Mouse (Mus musculus): ENCODE data around the gene Pvr. TPM values are rescaled to one million over a fixed set of nuclear protein-coding genes. Genes with fewer than 3 reads are reported as not detected.

The Pvr gene
- total and polyA plus RNA-seq, 2 experiments from 2014 or later, result 6.1 to 11.7 TPM

GRCm38 (mm10) chr7:19956341-19956781 is 35.4 kb upstream of the Pvr start:
- H3K4me2 ChIP-seq (ENCODE audit: low read depth, low read length), result no peak overlapping the region
- H3K9ac ChIP-seq (replicated peaks; ENCODE audit: low read length), result no peak overlapping the region
- DNase-seq (ENCODE audit: low spot score) (peak; percentile 86), ATAC-seq (0 out of 2 replicates have a peak, but pooled peaks have one; percentile 40)
- TF ChIP-seq CTCF (IDR thresholded peaks at IDR 0.05; ENCODE audit: low read depth), result peak; percentile 86
- no peaks in the 10 kb centered on the region for H3K4me1 ChIP-seq (ENCODE audit: insufficient read depth, low read length)
- no peak overlapping the region for H3K27ac ChIP-seq
- no peaks in the 10 kb centered on the region for H3K27me3 ChIP-seq (ENCODE audit: insufficient read depth, low read length)
- H3K36me3 ChIP-seq (ENCODE audit: insufficient read depth, low read length), result no peaks in the 10 kb centered on the region
- 5% methylated on average over 7 of the region's 7 CpGs for WGBS
- H3K9me3 ChIP-seq (ENCODE audit: low read length), result no peaks in the 10 kb centered on the region
- no peak overlapping the region for H3K4me3 ChIP-seq (ENCODE audit: low read length)

GRCm38 (mm10) chr7:19955861-19956260 is 34.9 kb upstream of the Pvr start:
- no peaks in the 10 kb centered on the region for H3K4me1 ChIP-seq (ENCODE audit: insufficient read depth, low read length)
- no peak overlapping the region for H3K9ac ChIP-seq (replicated peaks; ENCODE audit: low read length)
- H3K36me3 ChIP-seq (ENCODE audit: insufficient read depth, low read length), result no peaks in the 10 kb centered on the region
- ATAC-seq, result no peak
- no peak overlapping the region for H3K4me3 ChIP-seq (ENCODE audit: low read length)
- no peaks in the 10 kb centered on the region for H3K9me3 ChIP-seq (ENCODE audit: low read length)
- no peak overlapping the region for H3K27ac ChIP-seq
- no peak for DNase-seq (ENCODE audit: low spot score)
- H3K4me2 ChIP-seq (ENCODE audit: low read depth, low read length), result no peak overlapping the region
- no peaks in the 10 kb centered on the region for H3K27me3 ChIP-seq (ENCODE audit: insufficient read depth, low read length)
- no peak for TF ChIP-seq CTCF (IDR thresholded peaks at IDR 0.05; ENCODE audit: low read depth)
- 89% methylated on average over 4 of the region's 4 CpGs for WGBS

GRCm38 (mm10) chr7:19953054-19953453 is 32.1 kb upstream of the Pvr start:
- H3K9me3 ChIP-seq (ENCODE audit: low read length), result no peaks in the 10 kb centered on the region
- H3K4me1 ChIP-seq (ENCODE audit: insufficient read depth, low read length), result no peaks in the 10 kb centered on the region
- no peak overlapping the region for H3K4me2 ChIP-seq (ENCODE audit: low read depth, low read length)
- H3K9ac ChIP-seq (replicated peaks; ENCODE audit: low read length), result no peak overlapping the region
- ATAC-seq, result no peak
- no peak overlapping the region for H3K4me3 ChIP-seq (ENCODE audit: low read length)
- no peak for DNase-seq (ENCODE audit: low spot score)
- H3K36me3 ChIP-seq (ENCODE audit: insufficient read depth, low read length), result no peaks in the 10 kb centered on the region
- no peak for TF ChIP-seq CTCF (IDR thresholded peaks at IDR 0.05; ENCODE audit: low read depth)
- no peak overlapping the region for H3K27ac ChIP-seq
- 47% methylated on average over 9 of the region's 9 CpGs for WGBS
- no peaks in the 10 kb centered on the region for H3K27me3 ChIP-seq (ENCODE audit: insufficient read depth, low read length)

GRCm38 (mm10) chr7:19952320-19952986 is 31.5 kb upstream of the Pvr start:
- no peak overlapping the region for H3K4me2 ChIP-seq (ENCODE audit: low read depth, low read length)
- no peaks in the 10 kb centered on the region for H3K4me1 ChIP-seq (ENCODE audit: insufficient read depth, low read length)
- H3K9ac ChIP-seq (replicated peaks; ENCODE audit: low read length), result no peak overlapping the region
- H3K27me3 ChIP-seq (ENCODE audit: insufficient read depth, low read length), result no peaks in the 10 kb centered on the region
- DNase-seq (ENCODE audit: low spot score) (peak; percentile 2), ATAC-seq (peak; percentile 29; the same call in 1 of the 2 replicates)
- no peak overlapping the region for H3K4me3 ChIP-seq (ENCODE audit: low read length)
- H3K9me3 ChIP-seq (ENCODE audit: low read length), result no peaks in the 10 kb centered on the region
- TF ChIP-seq CTCF (IDR thresholded peaks at IDR 0.05; ENCODE audit: low read depth), result no peak
- WGBS, result 51% methylated on average over 10 of the region's 10 CpGs
- H3K36me3 ChIP-seq (ENCODE audit: insufficient read depth, low read length), result no peaks in the 10 kb centered on the region
- no peak overlapping the region for H3K27ac ChIP-seq

- no peak for ATAC-seq
- no peaks in the 10 kb centered on the region for H3K4me1 ChIP-seq (ENCODE audit: insufficient read depth, low read length)
- 54% methylated on average over 9 of the region's 9 CpGs for WGBS
- no peak within 1 kb of the TSS for H3K4me3 ChIP-seq (ENCODE audit: low read length)
- 0 out of 2 replicates have a peak within 1 kb of the TSS, but pooled peaks have one; percentile 17 for H3K9ac ChIP-seq (replicated peaks; ENCODE audit: low read length)
- no peaks in the 10 kb centered on the region for H3K36me3 ChIP-seq (ENCODE audit: insufficient read depth, low read length)
- no peak for DNase-seq (ENCODE audit: low spot score)
- no peak for TF ChIP-seq CTCF (IDR thresholded peaks at IDR 0.05; ENCODE audit: low read depth)
- H3K27me3 ChIP-seq (ENCODE audit: insufficient read depth, low read length), result no peaks in the 10 kb centered on the region
- H3K27ac ChIP-seq, result no peak within 1 kb of the TSS
- no peak within 1 kb of the TSS for H3K4me2 ChIP-seq (ENCODE audit: low read depth, low read length)
- no peaks in the 10 kb centered on the region for H3K9me3 ChIP-seq (ENCODE audit: low read length)
Observed at GRCm38 (mm10) chr7:19950589-19950988, 29.6 kb upstream of the Pvr start, which contains the start of gene Igsf23. Gene Igsf23 (minus strand): TSS chr7:19950756.

- Histone ChIP-seq H3K4me2 (ENCODE audit: low read depth, low read length) (no peak overlapping the region), H3K36me3 (ENCODE audit: insufficient read depth, low read length) (no peaks in the 10 kb centered on the region), H3K4me1 (ENCODE audit: insufficient read depth, low read length) (no peaks in the 10 kb centered on the region), H3K27ac (no peak overlapping the region), H3K9me3 (ENCODE audit: low read length) (no peaks in the 10 kb centered on the region), H3K9ac (replicated peaks; ENCODE audit: low read length) (0 out of 2 replicates have a peak overlapping the region, but pooled peaks have one; percentile 17), H3K4me3 (ENCODE audit: low read length) (no peak overlapping the region), H3K27me3 (ENCODE audit: insufficient read depth, low read length) (no peaks in the 10 kb centered on the region)
- ATAC-seq (no peak), DNase-seq (ENCODE audit: low spot score) (no peak)
- 67% methylated on average over 10 of the region's 10 CpGs for WGBS
- TF ChIP-seq CTCF (IDR thresholded peaks at IDR 0.05; ENCODE audit: low read depth), result no peak
Observed at GRCm38 (mm10) chr7:19949996-19950395, 29.0 kb upstream of the Pvr start.

GRCm38 (mm10) chr7:19948956-19949355 is 28.0 kb upstream of the Pvr start:
- ATAC-seq, result no peak

More at GRCm38 (mm10) chr7:19948956-19949355, 28.0 kb upstream of the Pvr start:
- Histone ChIP-seq H3K9me3 (ENCODE audit: low read length) (no peaks in the 10 kb centered on the region), H3K4me3 (ENCODE audit: low read length) (no peak overlapping the region), H3K4me2 (ENCODE audit: low read depth, low read length) (no peak overlapping the region), H3K4me1 (ENCODE audit: insufficient read depth, low read length) (no peaks in the 10 kb centered on the region), H3K27ac (no peak overlapping the region), H3K9ac (replicated peaks; ENCODE audit: low read length) (no peak overlapping the region), H3K36me3 (ENCODE audit: insufficient read depth, low read length) (no peaks in the 10 kb centered on the region), H3K27me3 (ENCODE audit: insufficient read depth, low read length) (no peaks in the 10 kb centered on the region)
- 79% methylated on average over 12 of the region's 12 CpGs for WGBS
- no peak for DNase-seq (ENCODE audit: low spot score)
- no peak for TF ChIP-seq CTCF (IDR thresholded peaks at IDR 0.05; ENCODE audit: low read depth)
